Mouse (Mus musculus): ENCODE results near the gene Ppp1r15a. TPM values are rescaled to one million over a fixed set of nuclear protein-coding genes. Genes with fewer than 3 reads are reported as not detected.

The Ppp1r15a gene
- total RNA-seq (2023), result 681 TPM

GRCm38 (mm10) chr7:45525809-45526473 is at the start of gene Ppp1r15a, which contains the start of gene Plekha4:
TSS of gene Ppp1r15a (minus strand) at chr7:45526268.
TSS of gene Plekha4 (plus strand) at chr7:45526330.

GRCm38 (mm10) chr7:45570103-45570741 is 44.2 kb upstream of the Ppp1r15a start, which contains the start of gene Bcat2:
TSS of gene Bcat2 (plus strand) at chr7:45570153.

GRCm38 (mm10) chr7:45554744-45555143 is 28.7 kb upstream of the Ppp1r15a start, which contains the start of gene Hsd17b14:
TSS of gene Hsd17b14 (plus strand) at chr7:45554893.

GRCm38 (mm10) chr7:45509912-45510787 is 15.9 kb downstream of the Ppp1r15a start, which contains the start of gene Nucb1:
TSS of gene Nucb1 (minus strand) at chr7:45510406.

GRCm38 (mm10) chr7:45488293-45489204 is 37.5 kb downstream of the Ppp1r15a start, which contains the start of gene Dhdh:
TSS of gene Dhdh (minus strand) at chr7:45488805.

GRCm38 (mm10) chr7:45486761-45487415 is 39.2 kb downstream of the Ppp1r15a start, which contains the start of gene Gm45808:
TSS of gene Gm45808 (minus strand) at chr7:45486811.

GRCm38 (mm10) chr7:45481374-45481927 is 44.6 kb downstream of the Ppp1r15a start, which contains the start of gene Tulp2:
TSS of gene Tulp2 (plus strand) at chr7:45481877.

Other genes starting within 250 kb of the Ppp1r15a start
- not detected for gene Slc6a21, start 248.8 kb downstream of the Ppp1r15a start, total RNA-seq (2023)
- gene Trpm4, start 192.5 kb downstream of the Ppp1r15a start, total RNA-seq (2023), result 8.1 TPM
- gene Hrc, start 191.0 kb downstream of the Ppp1r15a start, total RNA-seq (2023), result not detected
- 0.26 TPM for gene Ppfia3, start 159.2 kb downstream of the Ppp1r15a start, total RNA-seq (2023)
- gene Lin7b, start 155.7 kb downstream of the Ppp1r15a start, total RNA-seq (2023), result not detected
- 741 TPM for gene Snrnp70, start 130.5 kb downstream of the Ppp1r15a start, total RNA-seq (2023)
- gene Kcna7, start 120.6 kb downstream of the Ppp1r15a start, total RNA-seq (2023), result not detected
- not detected for gene Ntf5, start 112.6 kb downstream of the Ppp1r15a start, total RNA-seq (2023)
- gene Lhb, start 105.4 kb downstream of the Ppp1r15a start, total RNA-seq (2023), result not detected
- 6.8 TPM for gene Gys1, start 91.4 kb downstream of the Ppp1r15a start, total RNA-seq (2023)
- gene Ruvbl2, start 88.2 kb downstream of the Ppp1r15a start, total RNA-seq (2023), result 48.1 TPM
- gene Ftl1, start 66.4 kb downstream of the Ppp1r15a start, total RNA-seq (2023), result 649 TPM
- gene Bax, start 59.4 kb downstream of the Ppp1r15a start, total RNA-seq (2023), result 78.4 TPM
- gene Tulp2, start 44.4 kb downstream of the Ppp1r15a start, total RNA-seq (2023), result not detected
- gene Gm45808, start 39.5 kb downstream of the Ppp1r15a start, total RNA-seq (2023), result not detected
- 1.8 TPM for gene Dhdh, start 37.5 kb downstream of the Ppp1r15a start, total RNA-seq (2023)
- 61.9 TPM for gene Nucb1, start 15.9 kb downstream of the Ppp1r15a start, total RNA-seq (2023)
- gene Plekha4, start 62 bp upstream of the Ppp1r15a start, total RNA-seq (2023), result 1.2 TPM
- not detected for gene Hsd17b14, start 28.6 kb upstream of the Ppp1r15a start, total RNA-seq (2023)
- gene Bcat2, start 43.9 kb upstream of the Ppp1r15a start, total RNA-seq (2023), result 65.6 TPM
- not detected for gene Fgf21, start 89.2 kb upstream of the Ppp1r15a start, total RNA-seq (2023)
- gene Fut1, start 91.0 kb upstream of the Ppp1r15a start, total RNA-seq (2023), result not detected
- not detected for gene Izumo1, start 95.5 kb upstream of the Ppp1r15a start, total RNA-seq (2023)
- 0.73 TPM for gene Rasip1, start 101.2 kb upstream of the Ppp1r15a start, total RNA-seq (2023)
- not detected for gene Mamstr, start 113.7 kb upstream of the Ppp1r15a start, total RNA-seq (2023)
- gene Fut2, start 140.1 kb upstream of the Ppp1r15a start, total RNA-seq (2023), result not detected
- gene Ntn5, start 157.8 kb upstream of the Ppp1r15a start, total RNA-seq (2023), result not detected
- gene Sec1, start 168.1 kb upstream of the Ppp1r15a start, total RNA-seq (2023), result not detected
- gene Car11, start 173.6 kb upstream of the Ppp1r15a start, total RNA-seq (2023), result 8.1 TPM
- 29.5 TPM for gene Dbp, start 178.8 kb upstream of the Ppp1r15a start, total RNA-seq (2023)
- gene Rpl18, start 189.2 kb upstream of the Ppp1r15a start, total RNA-seq (2023), result 2,694 TPM
- gene Sphk2, start 191.7 kb upstream of the Ppp1r15a start, total RNA-seq (2023), result 21.3 TPM
- gene Fam83e, start 194.9 kb upstream of the Ppp1r15a start, total RNA-seq (2023), result 1.5 TPM
- gene Spaca4, start 199.5 kb upstream of the Ppp1r15a start, total RNA-seq (2023), result not detected

Measured in CD4-positive naive resting alpha-beta T cell, adult 76 days (primary cell).